23 mouse cellular contexts compared by ENCODE assay signal in genomic region chr1:71595365-71595764, GRCm38 (mm10).
"Had no signal": no experiment of that assay in that cellular context is flagged by ENCODE, and none has a peak within 500 bp of the region (broad histone marks: within the 10 kb centered on the region; RNA-seq: fewer than 3 reads in every experiment).

No protein-coding gene starts in this region.

- H3K4me3 ChIP-seq: heart, embryonic 10.5 days; heart, embryonic 12.5 days; hindbrain, embryonic 13.5 days; hindbrain, embryonic 15.5 days; kidney, embryonic 15.5 days; limb, embryonic 13.5 days; limb, embryonic 15.5 days had no signal

- H3K36me3 ChIP-seq: hindbrain, embryonic 15.5 days had no signal

- H3K4me1 ChIP-seq: heart, embryonic 10.5 days; heart, embryonic 12.5 days; hindbrain, embryonic 13.5 days; hindbrain, embryonic 15.5 days; kidney, embryonic 15.5 days; limb, embryonic 13.5 days; limb, embryonic 15.5 days had no signal

- H3K27ac ChIP-seq: heart, embryonic 10.5 days; hindbrain, embryonic 13.5 days; hindbrain, embryonic 15.5 days; hindbrain, postnatal 0 days; kidney, embryonic 15.5 days; kidney, postnatal 0 days; limb, embryonic 13.5 days; limb, embryonic 15.5 days had no signal

- ATAC-seq: forebrain, postnatal 0 days; hindbrain, postnatal 0 days; intestine, embryonic 16.5 days had no signal

- DNase-seq: forebrain, postnatal 0 days; gastrocnemius, postnatal 14 days; gastrocnemius, postnatal 36 days; heart, adult 18-20 months; heart, postnatal 10 days; kidney, adult 11 months; kidney, adult 2 months; kidney, adult 9 months; kidney, postnatal 14 days; kidney, postnatal 36 days; layer of hippocampus, adult 9-11 months; layer of hippocampus, postnatal 36 days; left cerebral cortex, postnatal 4 days had no signal

- H3K9ac ChIP-seq: forebrain, postnatal 0 days; heart, embryonic 12.5 days; hindbrain, embryonic 13.5 days; hindbrain, embryonic 15.5 days; kidney, embryonic 15.5 days; limb, embryonic 13.5 days; limb, embryonic 15.5 days had no signal

- H3K27me3 ChIP-seq: heart, embryonic 12.5 days; hindbrain, embryonic 13.5 days; hindbrain, embryonic 15.5 days; kidney, embryonic 15.5 days; limb, embryonic 13.5 days; limb, embryonic 15.5 days had no signal

- H3K4me2 ChIP-seq: heart, embryonic 12.5 days; hindbrain, embryonic 13.5 days; hindbrain, embryonic 15.5 days; kidney, embryonic 15.5 days; limb, embryonic 13.5 days; limb, embryonic 15.5 days had no signal

- H3K9me3 ChIP-seq: heart, embryonic 10.5 days; heart, embryonic 12.5 days; hindbrain, embryonic 13.5 days; hindbrain, embryonic 15.5 days; kidney, embryonic 15.5 days; limb, embryonic 13.5 days; limb, embryonic 15.5 days had no signal
